Mouse (Mus musculus): Measurements from ENCODE around the gene Olfr92.

Gene Olfr92

GRCm38 (mm10) chr17:37062101-37062641, 57.7 kb downstream of the Olfr92 start:
- no peak for DNase-seq (ENCODE audit: low spot score)

GRCm38 (mm10) chr17:37061435-37061834, 58.5 kb downstream of the Olfr92 start:
- no peak for DNase-seq (ENCODE audit: low spot score)
